Mouse (Mus musculus) spleen, adult 2 months (tissue): ENCODE measurements around the gene Hcar1. TPM values are rescaled to one million over a fixed set of nuclear protein-coding genes. Genes with fewer than 3 reads are reported as not detected.
A peak's percentile ranks its signal among the peaks of the same experiment; 100 is the strongest.

Experiments used
- DNase-seq, 2 experiments: peaks; one replicate each; pipeline versions ENCODE4 v3.0.0 to v3.0.0-alpha.2; 2012 to 2021; ENCODE audit warnings: low spot score in 2 of 2, low read depth in 1 of 2
- H3K27ac ChIP-seq: fragments of 200-500 bp; 2 replicates; pipeline ENCODE4 v1.5.1; 2012; ENCODE audit warnings: low read length, inconsistent platforms; ENCODE audit not compliant: insufficient read depth
- H3K27me3 ChIP-seq: fragments of 200-500 bp; 2 replicates; pipeline ENCODE4 v1.6.1; 2012; ENCODE audit warnings: mild to moderate bottlenecking, moderate library complexity, low read length, inconsistent platforms; ENCODE audit not compliant: control insufficient read depth, insufficient read depth
- H3K36me3 ChIP-seq: fragments of 200-500 bp; 2 replicates; pipeline ENCODE4 v1.6.1; 2012; ENCODE audit warnings: mild to moderate bottlenecking, low read length, inconsistent platforms; ENCODE audit not compliant: control insufficient read depth, insufficient read depth
- H3K4me1 ChIP-seq: fragments of 200-500 bp; 2 replicates; pipeline ENCODE4 v1.6.1; 2011; ENCODE audit warnings: inconsistent platforms; ENCODE audit not compliant: control insufficient read depth, insufficient read depth, insufficient read length
- H3K4me3 ChIP-seq: fragments of 200-500 bp; 2 replicates; pipeline ENCODE4 v1.5.1; 2011; ENCODE audit warnings: mild to moderate bottlenecking, inconsistent platforms; ENCODE audit not compliant: insufficient read depth, insufficient read length; ENCODE audit errors: extremely low read depth
- CTCF ChIP-seq: fragments of 200-500 bp; IDR thresholded peaks from 2 replicates; pipeline ENCODE4 v1.5.1; 2011; ENCODE audit warnings: mild to moderate bottlenecking, inconsistent platforms; ENCODE audit not compliant: insufficient read depth, insufficient read length, insufficient replicate concordance; ENCODE audit errors: extremely low read depth
- POLR2A ChIP-seq: fragments of 200-500 bp; IDR thresholded peaks from 2 replicates; pipeline ENCODE4 v1.6.1; 2011; ENCODE audit warnings: low read depth, low read length, inconsistent platforms
- WGBS: fragments of 180-500 bp; shearing (Covaris S2); methylation state at CpG from one replicate; pipeline ENCODE4 v1.1.7; 2018; 5-methylcytosine and 5-hydroxymethylcytosine counted together
- polyA plus RNA-seq: library from polyadenylated mRNA; depleted of rRNA; stranded (reverse); fragments of >200 nt; gene quantifications from 2 replicates; pipeline ENCODE4 v1.2.3, GENCODE M21; 2012; rRNA removed

Gene Hcar1
- 0.95 and 1.3 TPM in 2 replicates for polyA plus RNA-seq

DNA sequence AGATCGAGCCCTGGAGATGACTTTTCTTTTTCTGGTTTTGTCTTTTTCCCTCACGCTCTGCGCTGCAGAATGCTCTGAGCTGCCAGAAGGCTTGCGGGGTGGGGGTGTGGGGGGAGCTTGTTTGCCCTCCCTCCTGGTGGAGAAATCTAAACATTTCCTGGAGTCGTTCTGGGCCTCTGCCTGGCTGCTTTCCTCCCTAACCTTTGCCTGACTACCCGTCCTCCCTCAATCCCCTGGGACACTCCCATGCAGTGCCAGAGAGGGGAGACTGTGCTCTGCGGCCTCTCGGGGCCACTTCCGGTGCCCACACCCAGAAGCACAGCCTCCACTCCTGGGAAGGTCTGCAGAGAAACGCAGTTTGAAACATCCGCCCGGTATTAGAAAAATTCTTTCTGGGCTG is at the start of gene Hcar1:
Gene Hcar1 (minus strand): TSS at position 93 of the 400 bp plus-strand sequence.
- DNase-seq, result no peak
- H3K27ac ChIP-seq, result no peak within 1 kb of the TSS
- 66% methylated on average over 12 of the region's 12 CpGs for WGBS

DNA sequence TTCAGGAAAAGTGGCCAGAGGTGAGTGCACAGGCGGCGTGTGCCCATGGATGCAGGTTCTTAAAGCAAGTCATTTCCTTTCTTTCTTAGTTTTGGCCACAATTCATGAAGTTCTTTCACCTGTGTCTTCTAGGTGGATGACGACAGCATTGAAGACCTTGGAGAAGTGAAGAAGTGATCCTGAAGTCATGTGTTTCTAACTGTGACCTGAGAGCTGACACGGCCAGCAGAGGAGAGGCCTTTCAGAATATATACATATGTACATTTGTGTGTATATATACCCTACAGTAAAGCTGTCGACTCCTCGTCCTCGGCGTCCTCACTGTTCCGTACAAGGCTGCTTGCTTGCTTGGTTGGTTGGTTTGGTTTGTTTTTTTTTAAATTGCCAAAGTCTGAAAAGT is 47.3 kb upstream of the Hcar1 start, which contains the start of gene Gm43518:
Gene Gm43518 (plus strand): TSS at position 301 of the 400 bp plus-strand sequence.
- no peak for DNase-seq
- H3K36me3 ChIP-seq, result peaks cover 31% of the 10 kb centered on the region
- WGBS, result 98% methylated on average over 9 of the region's 9 CpGs

More for the DNA sequence above, at the start of gene Hcar1:
- H3K36me3 ChIP-seq, result no peaks in the 10 kb centered on the region
- H3K4me1 ChIP-seq, result no peaks in the 10 kb centered on the region
- H3K27me3 ChIP-seq, result no peaks in the 10 kb centered on the region
- H3K4me3 ChIP-seq, result no peak within 1 kb of the TSS; the same call in 1 of the 2 replicates
- no peak for TF ChIP-seq POLR2A
- no peak for TF ChIP-seq CTCF

DNA sequence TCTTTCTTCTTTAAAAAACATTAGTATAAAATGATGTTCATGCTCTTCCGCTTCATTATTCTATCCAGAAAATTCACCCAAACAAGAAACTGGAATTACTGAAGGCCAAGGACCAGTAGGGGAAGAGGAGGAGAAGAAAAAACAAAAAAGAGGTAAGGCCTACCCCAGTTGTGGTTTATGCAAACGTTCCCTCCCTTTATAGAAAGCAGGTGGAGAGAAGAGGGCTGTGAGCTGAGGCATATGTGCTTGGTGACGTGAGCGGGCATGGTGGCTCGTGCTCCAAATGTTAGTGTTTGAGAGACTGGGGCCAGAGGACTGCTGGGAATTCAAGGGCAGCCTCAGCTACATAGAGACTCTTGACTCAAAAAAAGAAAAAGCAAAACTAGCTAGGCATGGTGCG is 42.3 kb upstream of the Hcar1 start:
- WGBS, result 62% methylated on average over 6 of the region's 6 CpGs
- DNase-seq, result no peak
- Histone ChIP-seq H3K27me3 (no peaks in the 10 kb centered on the region), H3K4me1 (peaks cover 2% of the 10 kb centered on the region; the same call in 1 of the 2 replicates), H3K27ac (no peak overlapping the region), H3K36me3 (peaks cover 39% of the 10 kb centered on the region), H3K4me3 (no peak overlapping the region)
- TF ChIP-seq CTCF (no peak), POLR2A (no peak)

More for the DNA sequence above, 47.3 kb upstream of the Hcar1 start, which contains the start of gene Gm43518:
- Histone ChIP-seq H3K4me1 (peaks cover 4% of the 10 kb centered on the region; the same call in 1 of the 2 replicates), H3K4me3 (no peak within 1 kb of the TSS), H3K27me3 (no peaks in the 10 kb centered on the region), H3K27ac (no peak within 1 kb of the TSS)
- TF ChIP-seq POLR2A, result no peak
- TF ChIP-seq CTCF, result no peak

DNA sequence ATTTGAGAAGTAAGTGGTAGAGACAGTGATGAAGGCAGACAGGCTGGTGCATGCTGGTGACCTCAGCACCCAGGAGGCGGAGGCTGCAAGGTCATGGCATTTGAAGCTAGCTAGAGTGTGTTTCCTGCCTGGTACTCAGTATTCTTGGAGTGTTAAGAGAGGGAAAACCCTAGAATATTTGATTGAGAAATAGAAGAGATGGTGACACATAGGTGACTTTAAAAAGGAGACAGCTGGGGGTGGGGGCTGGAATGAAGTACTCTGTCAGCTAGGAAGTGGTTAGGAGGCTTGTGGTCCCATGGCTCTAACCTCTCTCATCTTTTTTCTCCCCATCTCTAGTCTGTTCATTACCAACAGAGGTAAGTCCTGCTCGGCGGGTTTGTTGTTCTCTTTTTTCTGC is 35.0 kb upstream of the Hcar1 start:
- 28% methylated on average over 3 of the region's 3 CpGs for WGBS
- no peaks in the 10 kb centered on the region for H3K27me3 ChIP-seq
- 0 out of 2 replicates have a peak overlapping the region, but pooled peaks have one; percentile 11 for H3K27ac ChIP-seq
- no peak overlapping the region for H3K4me3 ChIP-seq
- H3K4me1 ChIP-seq, result peaks cover 10% of the 10 kb centered on the region
- peaks cover 13% of the 10 kb centered on the region for H3K36me3 ChIP-seq
- TF ChIP-seq CTCF (no peak), POLR2A (no peak)
- no peak for DNase-seq

DNA sequence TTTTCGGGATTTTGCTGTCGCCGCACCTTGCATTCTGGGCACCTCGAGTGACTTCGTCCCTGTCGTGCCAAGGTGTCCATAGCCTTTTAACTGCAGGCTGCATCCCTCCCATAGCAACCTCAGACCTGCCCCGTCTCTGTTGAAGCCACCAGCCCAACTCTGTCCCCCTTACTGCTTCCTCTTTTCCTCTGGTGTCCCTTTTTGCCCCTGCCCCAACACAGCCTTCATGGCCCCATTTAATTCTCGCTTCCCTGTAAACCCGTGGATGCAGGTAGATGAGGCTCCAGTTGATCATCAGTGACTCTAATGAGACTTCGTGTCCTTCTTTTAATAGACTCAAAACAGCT is 27.8 kb upstream of the Hcar1 start:
- peaks cover 6% of the 10 kb centered on the region for H3K36me3 ChIP-seq
- H3K27ac ChIP-seq, result peak overlapping the region; percentile 88
- peak overlapping the region; percentile 81 for H3K4me3 ChIP-seq
- TF ChIP-seq POLR2A (no peak), CTCF (no peak)
- no peaks in the 10 kb centered on the region for H3K27me3 ChIP-seq
- WGBS, result 2% methylated on average over 10 of the region's 10 CpGs
- DNase-seq, result no peak
- peaks cover 3% of the 10 kb centered on the region; the same call in 1 of the 2 replicates for H3K4me1 ChIP-seq

DNA sequence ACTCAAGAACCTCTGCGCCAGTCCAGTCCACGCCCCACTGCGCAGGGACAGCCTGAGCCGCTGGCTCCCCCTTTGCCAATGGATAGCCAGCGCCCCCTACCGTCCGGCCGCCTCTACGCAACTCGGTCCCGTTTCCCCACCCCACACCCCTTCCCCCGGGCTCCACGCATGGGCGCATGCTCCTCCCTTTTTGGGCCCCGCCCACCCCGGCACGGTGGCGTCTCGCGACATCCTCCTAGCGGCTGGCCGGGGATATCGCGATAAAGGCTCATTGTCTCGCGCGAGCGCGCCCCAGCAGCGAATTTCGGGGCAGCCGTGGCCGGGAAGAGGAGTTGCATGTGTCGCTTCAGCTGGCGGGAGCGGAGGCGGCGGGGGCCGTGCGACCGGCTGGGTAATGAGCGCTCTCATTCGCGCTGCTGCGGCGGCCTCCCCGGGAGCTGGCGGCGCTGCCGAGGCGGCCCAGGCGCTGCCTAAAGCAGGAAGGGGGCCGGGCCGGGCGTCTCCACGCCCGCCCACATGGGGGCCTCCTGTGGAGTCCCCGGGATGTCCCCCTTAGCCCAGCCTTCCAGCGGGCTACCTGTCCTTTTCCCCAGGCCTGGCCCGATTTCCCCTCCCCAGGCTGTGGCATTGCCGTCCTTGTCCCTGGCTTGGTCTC is 27.3 kb upstream of the Hcar1 start, which contains the start of gene Denr:
Gene Denr (plus strand): TSS at position 200 of the 655 bp plus-strand sequence.
- H3K36me3 ChIP-seq, result peaks cover 6% of the 10 kb centered on the region
- H3K27ac ChIP-seq, result peak within 1 kb of the TSS; percentile 88
- no peaks in the 10 kb centered on the region for H3K27me3 ChIP-seq
- H3K4me1 ChIP-seq, result peaks cover 3% of the 10 kb centered on the region; the same call in 1 of the 2 replicates
- peak; percentile 92 to 99 for DNase-seq
- TF ChIP-seq CTCF (peak; percentile 96), POLR2A (peak; percentile 78)
- peak within 1 kb of the TSS; percentile 81 for H3K4me3 ChIP-seq
- under 1% methylated on average over 54 of the region's 61 CpGs for WGBS
